Mouse (Mus musculus) layer of hippocampus, postnatal 10 days (tissue): ENCODE measurements around the gene Cacna2d4. TPM values are rescaled to one million over a fixed set of nuclear protein-coding genes. Genes with fewer than 3 reads are reported as not detected.

Source experiments
- DNase-seq, 2 experiments: peaks; one replicate each; pipeline ENCODE4 v3.0.0; 2021; ENCODE audit warnings: low spot score in 2 of 2
- total RNA-seq, 2 experiments: library from RNA; stranded (reverse); gene quantifications; 2 replicates each; pipeline ENCODE4 v1.2.3; 2021

Gene Cacna2d4
- total RNA-seq, 2 experiments from 2014 or later: 1.1 to 2.0 TPM

GRCm38 (mm10) chr6:119303331-119303730 is 67.0 kb downstream of the Cacna2d4 start:
- no peak for DNase-seq

- no peak for DNase-seq
Observed at GRCm38 (mm10) chr6:119307867-119308413, 71.6 kb downstream of the Cacna2d4 start.

GRCm38 (mm10) chr6:119310176-119310575 is 73.8 kb downstream of the Cacna2d4 start:
- DNase-seq: no peak

- DNase-seq: no peak
Observed at GRCm38 (mm10) chr6:119312381-119312780, 76.1 kb downstream of the Cacna2d4 start.

GRCm38 (mm10) chr6:119313096-119313495 is 76.8 kb downstream of the Cacna2d4 start:
- no peak for DNase-seq

GRCm38 (mm10) chr6:119313588-119314375 is 77.5 kb downstream of the Cacna2d4 start:
- no peak for DNase-seq

- DNase-seq: no peak
Observed at GRCm38 (mm10) chr6:119314751-119315476, 78.6 kb downstream of the Cacna2d4 start.

- DNase-seq: no peak
Observed at GRCm38 (mm10) chr6:119318732-119319131, 82.4 kb downstream of the Cacna2d4 start.

- DNase-seq: no peak
Observed at GRCm38 (mm10) chr6:119319358-119319757, 83.0 kb downstream of the Cacna2d4 start.

GRCm38 (mm10) chr6:119320481-119320880 is 84.2 kb downstream of the Cacna2d4 start:
- DNase-seq: peak in 1 of 2 experiments; percentile 12

GRCm38 (mm10) chr6:119321752-119322151 is 85.4 kb downstream of the Cacna2d4 start:
- peak; percentile 50 to 62 for DNase-seq

GRCm38 (mm10) chr6:119324776-119325175 is 88.5 kb downstream of the Cacna2d4 start:
- no peak for DNase-seq

GRCm38 (mm10) chr6:119325978-119326377 is 89.7 kb downstream of the Cacna2d4 start:
- DNase-seq: no peak

- DNase-seq: no peak
Observed at GRCm38 (mm10) chr6:119326541-119326940, 90.2 kb downstream of the Cacna2d4 start.

- DNase-seq: peak; percentile 53 to 54
Observed at GRCm38 (mm10) chr6:119328521-119329115, 92.3 kb downstream of the Cacna2d4 start.

- DNase-seq: peak; percentile 78 to 85
Observed at GRCm38 (mm10) chr6:119329215-119329714, 92.9 kb downstream of the Cacna2d4 start.

- peak; percentile 40 to 51 for DNase-seq
Observed at GRCm38 (mm10) chr6:119329936-119330335, 93.6 kb downstream of the Cacna2d4 start.

GRCm38 (mm10) chr6:119330506-119330905 is 94.2 kb downstream of the Cacna2d4 start, which contains the start of gene Lrtm2:
Gene Lrtm2, minus strand, starts transcription at chr6:119330766.
- DNase-seq: peak; percentile 58 to 68

GRCm38 (mm10) chr6:119332111-119332510 is 95.8 kb downstream of the Cacna2d4 start:
- no peak for DNase-seq

- no peak for DNase-seq
Observed at GRCm38 (mm10) chr6:119333202-119333601, 96.9 kb downstream of the Cacna2d4 start.

- DNase-seq: no peak
Observed at GRCm38 (mm10) chr6:119333831-119334230, 97.5 kb downstream of the Cacna2d4 start.
